In the genomic region with DNA sequence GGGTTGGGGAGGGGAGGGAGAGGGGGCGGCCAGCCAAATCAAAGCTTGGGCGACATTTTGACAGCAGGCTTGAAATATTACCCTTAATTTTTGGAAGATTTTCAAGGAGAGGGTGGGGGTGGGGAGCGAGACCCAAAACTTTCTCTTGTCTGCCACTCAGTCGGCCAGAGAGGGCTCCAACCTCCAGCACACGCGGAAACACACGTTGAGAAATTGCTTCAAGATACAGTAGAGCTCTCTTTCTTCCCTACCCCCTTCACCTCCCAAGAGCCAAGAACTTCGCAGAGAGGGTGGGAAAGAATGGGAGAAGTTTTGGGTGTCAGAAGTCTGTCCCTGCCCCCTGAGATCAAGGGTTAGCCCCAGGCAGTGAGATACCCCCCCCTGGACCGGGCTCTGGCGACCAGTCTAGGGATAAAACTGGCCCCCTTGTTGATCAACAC, we compare ENCODE assay signal across 19 mouse cellular contexts. TPM values are rescaled to one million over a fixed set of nuclear protein-coding genes. Genes with fewer than 3 reads are reported as not detected.
A peak's percentile ranks its signal among the peaks of the same experiment; 100 is the strongest.
DNase-seq lines count a peak whose midpoint lies in the region; ATAC-seq and TF ChIP-seq lines count a peak whose summit lies in the region.
"Had no signal": no experiment of that assay in that cellular context is flagged by ENCODE, and none has a peak within 500 bp of the region (broad histone marks: within the 10 kb centered on the region; RNA-seq: fewer than 3 reads in every experiment).

No protein-coding gene starts in this region.

- ATAC-seq in hindbrain, postnatal 0 days = 0 out of 2 replicates have a peak, but pooled peaks have one; percentile 13
- no peak for ATAC-seq in hindbrain, embryonic 16.5 days
- ATAC-seq in embryonic facial prominence, embryonic 13.5 days (ENCODE audit: insufficient number of reproducible peaks, insufficient read depth, low FRiP score, low TSS enrichment, low read depth) = 0 out of 2 replicates have a peak, but pooled peaks have one; percentile 4
- no peak for ATAC-seq in forebrain, postnatal 0 days
- peak; percentile 30; the same call in 1 of the 2 replicates for ATAC-seq in midbrain, embryonic 15.5 days (replicated peaks)

- H3K4me1 ChIP-seq in hindbrain, postnatal 0 days (ENCODE audit: insufficient read depth, low read length) = no peaks in the 10 kb centered on the region
- H3K4me1 ChIP-seq in hindbrain, embryonic 16.5 days (ENCODE audit: control insufficient read depth, insufficient read depth, low read depth, low read length) = no peaks in the 10 kb centered on the region
- peaks cover 37% of the 10 kb centered on the region for H3K4me1 ChIP-seq in embryonic facial prominence, embryonic 13.5 days
- H3K4me1 ChIP-seq in forebrain, postnatal 0 days (ENCODE audit: insufficient read depth) = peaks cover 9% of the 10 kb centered on the region; the same call in 1 of the 2 replicates
- peaks cover 10% of the 10 kb centered on the region for H3K4me1 ChIP-seq in midbrain, embryonic 15.5 days
- H3K4me1 ChIP-seq: hindbrain, embryonic 13.5 days had no signal

- peaks cover 86% of the 10 kb centered on the region for H3K27me3 ChIP-seq in hindbrain, postnatal 0 days (ENCODE audit: insufficient read depth, low read length)
- H3K27me3 ChIP-seq in hindbrain, embryonic 16.5 days (replicated peaks; ENCODE audit: control insufficient read depth, insufficient read depth, low read length) = peaks cover 70% of the 10 kb centered on the region
- H3K27me3 ChIP-seq in embryonic facial prominence, embryonic 13.5 days = peaks cover 98% of the 10 kb centered on the region
- H3K27me3 ChIP-seq in forebrain, postnatal 0 days (ENCODE audit: insufficient read depth, low read length) = peaks cover 39% of the 10 kb centered on the region
- H3K27me3 ChIP-seq in midbrain, embryonic 15.5 days (replicated peaks) = peaks cover 85% of the 10 kb centered on the region

- no peak for TF ChIP-seq CTCF in hindbrain, postnatal 0 days (IDR thresholded peaks at IDR 0.05; ENCODE audit: low read depth)
- TF ChIP-seq CTCF in forebrain, postnatal 0 days (IDR thresholded peaks at IDR 0.05; ENCODE audit: low read depth) = no peak

- H3K27ac ChIP-seq in hindbrain, postnatal 0 days = no peak overlapping the region
- no peak overlapping the region for H3K27ac ChIP-seq in hindbrain, embryonic 16.5 days (ENCODE audit: low read depth, low read length)
- no peak overlapping the region for H3K27ac ChIP-seq in embryonic facial prominence, embryonic 13.5 days
- H3K27ac ChIP-seq in forebrain, postnatal 0 days (ENCODE audit: low read depth, low read length) = peak overlapping the region; percentile 85
- no peak overlapping the region for H3K27ac ChIP-seq in midbrain, embryonic 15.5 days
- H3K27ac ChIP-seq: hindbrain, embryonic 13.5 days; neural tube, embryonic 12.5 days had no signal

- H3K36me3 ChIP-seq in hindbrain, postnatal 0 days (ENCODE audit: insufficient read depth, low read length) = no peaks in the 10 kb centered on the region
- no peaks in the 10 kb centered on the region for H3K36me3 ChIP-seq in hindbrain, embryonic 16.5 days (ENCODE audit: control insufficient read depth, insufficient read depth, low read length)
- H3K36me3 ChIP-seq in embryonic facial prominence, embryonic 13.5 days = no peaks in the 10 kb centered on the region
- H3K36me3 ChIP-seq in forebrain, postnatal 0 days (ENCODE audit: insufficient read depth) = no peaks in the 10 kb centered on the region
- no peaks in the 10 kb centered on the region for H3K36me3 ChIP-seq in midbrain, embryonic 15.5 days (replicated peaks)
- H3K36me3 ChIP-seq: hindbrain, embryonic 13.5 days; neural tube, embryonic 12.5 days had no signal

- H3K4me3 ChIP-seq in hindbrain, postnatal 0 days (ENCODE audit: low read length) = no peak overlapping the region
- no peak overlapping the region for H3K4me3 ChIP-seq in hindbrain, embryonic 16.5 days (ENCODE audit: low read length)
- H3K4me3 ChIP-seq in embryonic facial prominence, embryonic 13.5 days = peak overlapping the region; percentile 18
- peak overlapping the region; percentile 50 for H3K4me3 ChIP-seq in forebrain, postnatal 0 days (ENCODE audit: low read depth, low read length)
- H3K4me3 ChIP-seq in midbrain, embryonic 15.5 days = 0 out of 2 replicates have a peak overlapping the region, but pooled peaks have one; percentile 11
- H3K4me3 ChIP-seq: hindbrain, embryonic 13.5 days; megakaryocyte, embryonic 14.5 days; neural tube, embryonic 12.5 days had no signal

- H3K9ac ChIP-seq in hindbrain, postnatal 0 days (replicated peaks; ENCODE audit: low read length) = no peak overlapping the region
- no peak overlapping the region for H3K9ac ChIP-seq in hindbrain, embryonic 16.5 days (ENCODE audit: low read depth, low read length)
- no peak overlapping the region for H3K9ac ChIP-seq in embryonic facial prominence, embryonic 13.5 days
- H3K9ac ChIP-seq in forebrain, postnatal 0 days = peak overlapping the region; percentile 65
- no peak overlapping the region for H3K9ac ChIP-seq in midbrain, embryonic 15.5 days
- H3K9ac ChIP-seq: hindbrain, embryonic 13.5 days; neural tube, embryonic 12.5 days had no signal

- no peak overlapping the region for H3K4me2 ChIP-seq in hindbrain, postnatal 0 days (ENCODE audit: low read depth, low read length)
- H3K4me2 ChIP-seq in hindbrain, embryonic 16.5 days (ENCODE audit: low read length) = no peak overlapping the region
- peak overlapping the region; percentile 53 for H3K4me2 ChIP-seq in embryonic facial prominence, embryonic 13.5 days
- H3K4me2 ChIP-seq in forebrain, postnatal 0 days (ENCODE audit: low read depth) = peak overlapping the region; percentile 53
- H3K4me2 ChIP-seq in midbrain, embryonic 15.5 days = peak overlapping the region; percentile 22; the same call in 1 of the 2 replicates
- H3K4me2 ChIP-seq: heart, embryonic 11.5 days; hindbrain, embryonic 13.5 days; neural tube, embryonic 12.5 days had no signal

- WGBS in hindbrain, postnatal 0 days = 0% methylated on average over 10 of the region's 10 CpGs
- WGBS in hindbrain, embryonic 16.5 days = under 1% methylated on average over 8 of the region's 10 CpGs
- 0% methylated on average over 10 of the region's 10 CpGs for WGBS in embryonic facial prominence, embryonic 13.5 days
- 4% methylated on average over 10 of the region's 10 CpGs for WGBS in forebrain, postnatal 0 days
- under 1% methylated on average over 10 of the region's 10 CpGs for WGBS in midbrain, embryonic 15.5 days

- DNase-seq in hindbrain, postnatal 0 days (ENCODE audit: low spot score) = no peak
- DNase-seq in forebrain, postnatal 0 days = no peak
- no peak for DNase-seq in thymus, postnatal 10 days (ENCODE audit: low spot score in 2 of 2)
- DNase-seq in adrenal gland, adult (ENCODE audit: inconsistent age in 2 of 2, low spot score in 1 of 2) = no peak
- no peak for DNase-seq in spleen, adult 12 weeks (ENCODE audit: low spot score)
- DNase-seq: cerebellum, postnatal 14 days; lung, adult 2 months; right cerebral cortex, postnatal 14 days; thymus, postnatal 14 days had no signal

- no peaks in the 10 kb centered on the region for H3K9me3 ChIP-seq in hindbrain, postnatal 0 days (ENCODE audit: low read length)
- H3K9me3 ChIP-seq in hindbrain, embryonic 16.5 days (ENCODE audit: control insufficient read depth, low read length) = no peaks in the 10 kb centered on the region
- H3K9me3 ChIP-seq in embryonic facial prominence, embryonic 13.5 days = no peaks in the 10 kb centered on the region
- no peaks in the 10 kb centered on the region for H3K9me3 ChIP-seq in forebrain, postnatal 0 days (ENCODE audit: low read length)
- no peaks in the 10 kb centered on the region for H3K9me3 ChIP-seq in midbrain, embryonic 15.5 days
- H3K9me3 ChIP-seq: hindbrain, embryonic 13.5 days; neural tube, embryonic 12.5 days had no signal

RNA-seq across cellular contexts. Expression of gene Dlx6, which starts 7.4 kb away (rescaled TPM):
- total RNA-seq in hindbrain, postnatal 0 days (2014; rRNA removed) = not detected in 2 replicates
- not detected in 2 replicates for polyA plus RNA-seq in hindbrain, postnatal 0 days (2015; fragmentation: Nextera tagmentation; extraction: Ambion mirVana)
- polyA plus RNA-seq in hindbrain, embryonic 16.5 days (2015; fragmentation: Nextera tagmentation; extraction: Ambion mirVana) = 0.45 TPM in 1 of 2 replicates, not detected in the other
- polyA plus RNA-seq in embryonic facial prominence, embryonic 13.5 days (2015; fragmentation: Nextera tagmentation; extraction: Ambion mirVana) = 4.6 and 5.1 TPM in 2 replicates
- 19.7 and 28.9 TPM in 2 replicates for total RNA-seq in forebrain, postnatal 0 days (2014; rRNA removed)
- polyA plus RNA-seq in forebrain, postnatal 0 days (2015; fragmentation: Nextera tagmentation; extraction: Ambion mirVana) = 3.7 and 4.9 TPM in 2 replicates
- polyA plus RNA-seq in midbrain, embryonic 15.5 days (2015; fragmentation: Nextera tagmentation; extraction: Ambion mirVana) = 2.4 and 3.6 TPM in 2 replicates
- total RNA-seq: gastrocnemius, adult 8-10 months had no signal
- polyA plus RNA-seq: C2C12; hindbrain, embryonic 13.5 days; kidney, embryonic 14.5 days; lung, adult 2 months; neural tube, embryonic 12.5 days had no signal

RNA-seq across cellular contexts. Expression of gene Dlx5, which starts 26.1 kb away (rescaled TPM):
- total RNA-seq in hindbrain, postnatal 0 days (2014; rRNA removed) = not detected in 2 replicates
- 0.16 TPM in 1 of 2 replicates, not detected in the other for polyA plus RNA-seq in hindbrain, postnatal 0 days (2015; fragmentation: Nextera tagmentation; extraction: Ambion mirVana)
- polyA plus RNA-seq in hindbrain, embryonic 16.5 days (2015; fragmentation: Nextera tagmentation; extraction: Ambion mirVana) = 3.7 TPM in 1 of 2 replicates, not detected in the other
- polyA plus RNA-seq in embryonic facial prominence, embryonic 13.5 days (2015; fragmentation: Nextera tagmentation; extraction: Ambion mirVana) = 44.3 and 54.9 TPM in 2 replicates
- 6.5 and 12.9 TPM in 2 replicates for total RNA-seq in forebrain, postnatal 0 days (2014; rRNA removed)
- polyA plus RNA-seq in forebrain, postnatal 0 days (2015; fragmentation: Nextera tagmentation; extraction: Ambion mirVana) = 47.2 and 51.3 TPM in 2 replicates
- polyA plus RNA-seq in midbrain, embryonic 15.5 days (2015; fragmentation: Nextera tagmentation; extraction: Ambion mirVana) = 14.8 and 19.0 TPM in 2 replicates
- total RNA-seq: gastrocnemius, adult 8-10 months had no signal
- polyA plus RNA-seq: C2C12; lung, adult 2 months had no signal

Comparison
In these comparisons a context has a peak if more than half of its experiments do, and no peak if none do; other contexts are left out.
1. ATAC-seq: peak in hindbrain, postnatal 0 days (single experiment), embryonic facial prominence, embryonic 13.5 days (single experiment) and midbrain, embryonic 15.5 days (single experiment); none in hindbrain, embryonic 16.5 days (single experiment) and forebrain, postnatal 0 days (single experiment).
2. H3K4me2 ChIP-seq: peak in embryonic facial prominence, embryonic 13.5 days (single experiment), forebrain, postnatal 0 days (single experiment) and midbrain, embryonic 15.5 days (single experiment); none in hindbrain, postnatal 0 days (single experiment) and hindbrain, embryonic 16.5 days (single experiment).
3. H3K4me3 ChIP-seq: peak in embryonic facial prominence, embryonic 13.5 days (single experiment), forebrain, postnatal 0 days (single experiment) and midbrain, embryonic 15.5 days (single experiment); none in hindbrain, postnatal 0 days (single experiment) and hindbrain, embryonic 16.5 days (single experiment).